Mouse (Mus musculus): Measurements from ENCODE around the gene Hps4. TPM values are rescaled to one million over a fixed set of nuclear protein-coding genes. Genes with fewer than 3 reads are reported as not detected.

Hps4 gene
- polyA plus RNA-seq, 1 experiment = 34.0 TPM

GRCm38 (mm10) chr5:112366879-112367278 lies 24.0 kb downstream of the Hps4 start:
- DNase-seq (ENCODE audit: low read depth) = no peak

- DNase-seq (ENCODE audit: low read depth) = no peak
Observed at GRCm38 (mm10) chr5:112367338-112367737, 24.5 kb downstream of the Hps4 start.

- DNase-seq (ENCODE audit: low read depth) = no peak
Observed at GRCm38 (mm10) chr5:112367929-112368328, 25.0 kb downstream of the Hps4 start.

GRCm38 (mm10) chr5:112368666-112369065 lies 25.8 kb downstream of the Hps4 start:
- no peak for DNase-seq (ENCODE audit: low read depth)

GRCm38 (mm10) chr5:112369326-112369725 lies 26.4 kb downstream of the Hps4 start:
- DNase-seq (ENCODE audit: low read depth) = no peak

- no peak for DNase-seq (ENCODE audit: low read depth)
Observed at GRCm38 (mm10) chr5:112370236-112370813, 27.4 kb downstream of the Hps4 start.

GRCm38 (mm10) chr5:112371933-112372332 lies 29.1 kb downstream of the Hps4 start:
- no peak for DNase-seq (ENCODE audit: low read depth)

- DNase-seq (ENCODE audit: low read depth) = no peak
Observed at GRCm38 (mm10) chr5:112376111-112376510, 33.2 kb downstream of the Hps4 start.

- DNase-seq (ENCODE audit: low read depth) = no peak
Observed at GRCm38 (mm10) chr5:112377380-112377779, 34.5 kb downstream of the Hps4 start.

GRCm38 (mm10) chr5:112378716-112379115 lies 35.8 kb downstream of the Hps4 start:
- DNase-seq (ENCODE audit: low read depth) = peak; percentile 73

GRCm38 (mm10) chr5:112381154-112381553 lies 38.3 kb downstream of the Hps4 start:
- no peak for DNase-seq (ENCODE audit: low read depth)

GRCm38 (mm10) chr5:112382042-112382441 lies 39.2 kb downstream of the Hps4 start:
- DNase-seq (ENCODE audit: low read depth) = no peak

- peak; percentile 72 for DNase-seq (ENCODE audit: low read depth)
Observed at GRCm38 (mm10) chr5:112382641-112383330, 39.9 kb downstream of the Hps4 start.

- no peak for DNase-seq (ENCODE audit: low read depth)
Observed at GRCm38 (mm10) chr5:112384805-112385472, 42.1 kb downstream of the Hps4 start.

GRCm38 (mm10) chr5:112385973-112386372 lies 43.1 kb downstream of the Hps4 start:
- no peak for DNase-seq (ENCODE audit: low read depth)

- no peak for DNase-seq (ENCODE audit: low read depth)
Observed at GRCm38 (mm10) chr5:112389352-112389751, 46.5 kb downstream of the Hps4 start.

- no peak for DNase-seq (ENCODE audit: low read depth)
Observed at GRCm38 (mm10) chr5:112391002-112391401, 48.1 kb downstream of the Hps4 start.

GRCm38 (mm10) chr5:112391676-112392323 lies 48.9 kb downstream of the Hps4 start:
- DNase-seq (ENCODE audit: low read depth) = no peak

- DNase-seq (ENCODE audit: low read depth) = no peak
Observed at GRCm38 (mm10) chr5:112393741-112394414, 51.0 kb downstream of the Hps4 start.

- DNase-seq (ENCODE audit: low read depth) = no peak
Observed at GRCm38 (mm10) chr5:112394415-112394763, 51.5 kb downstream of the Hps4 start.

- DNase-seq (ENCODE audit: low read depth) = no peak
Observed at GRCm38 (mm10) chr5:112394779-112395443, 52.0 kb downstream of the Hps4 start, which contains the start of gene Asphd2. TSS of gene Asphd2 (minus strand) at chr5:112394866.
